Mouse (Mus musculus) limb, embryonic 13.5 days (tissue): ENCODE results near the gene 3100002H09Rik. TPM values are rescaled to one million over a fixed set of nuclear protein-coding genes. Genes with fewer than 3 reads are reported as not detected.

ENCODE experiments used
- ATAC-seq: fragments of 200-750 bp; cut with Nextera tagmentation; 2 replicates; pipeline ENCODE4 v1.8.0; 2017; ENCODE audit warnings: low read depth, moderate number of reproducible peaks, moderate TSS enrichment; ENCODE audit not compliant: low FRiP score
- H3K27ac ChIP-seq: fragments of 300-500 bp; sonication (generic); 2 replicates; pipeline ENCODE4 v1.5.1; 2015; ENCODE audit warnings: inconsistent platforms, mild to moderate bottlenecking, moderate library complexity
- H3K27me3 ChIP-seq: fragments of 300-500 bp; sonication (generic); 2 replicates; pipeline ENCODE4 v1.6.1; 2015; ENCODE audit warnings: mild to moderate bottlenecking, inconsistent platforms
- H3K36me3 ChIP-seq: fragments of 300-500 bp; sonication (generic); 2 replicates; pipeline ENCODE4 v1.6.1; 2015; ENCODE audit warnings: inconsistent platforms, mild to moderate bottlenecking, moderate library complexity
- H3K4me1 ChIP-seq: fragments of 300-500 bp; sonication (generic); 2 replicates; pipeline ENCODE4 v1.6.1; 2015; ENCODE audit warnings: inconsistent platforms
- H3K4me2 ChIP-seq: fragments of 300-500 bp; sonication (generic); replicated peaks from 2 replicates; pipeline ENCODE4 v1.6.1; 2015; ENCODE audit warnings: inconsistent platforms, mild to moderate bottlenecking, moderate library complexity
- H3K4me3 ChIP-seq: fragments of 300-500 bp; sonication (generic); 2 replicates; pipeline ENCODE4 v1.5.1; 2015; ENCODE audit warnings: moderate library complexity, mild to moderate bottlenecking, inconsistent platforms
- H3K9ac ChIP-seq: fragments of 300-500 bp; sonication (generic); 2 replicates; pipeline ENCODE4 v1.6.1; 2015; ENCODE audit warnings: mild to moderate bottlenecking, inconsistent platforms
- H3K9me3 ChIP-seq: fragments of 300-500 bp; sonication (generic); 2 replicates; pipeline ENCODE4 v1.6.1; 2016; ENCODE audit warnings: inconsistent platforms
- WGBS: fragments of 180-500 bp; shearing (Covaris S2); methylation state at CpG from one replicate; pipeline ENCODE4 v1.1.7; 2015; 5-methylcytosine and 5-hydroxymethylcytosine counted together
- polyA plus RNA-seq: library from polyadenylated mRNA; unstranded; fragments of >200 nt; fragmentation: Nextera tagmentation; extraction: Ambion mirVana; gene quantifications from 2 replicates; pipeline ENCODE4 v1.2.1, GENCODE M21; 2015

The 3100002H09Rik gene
- polyA plus RNA-seq, 1 experiment from 2014 or later: 0.23 TPM

DNA sequence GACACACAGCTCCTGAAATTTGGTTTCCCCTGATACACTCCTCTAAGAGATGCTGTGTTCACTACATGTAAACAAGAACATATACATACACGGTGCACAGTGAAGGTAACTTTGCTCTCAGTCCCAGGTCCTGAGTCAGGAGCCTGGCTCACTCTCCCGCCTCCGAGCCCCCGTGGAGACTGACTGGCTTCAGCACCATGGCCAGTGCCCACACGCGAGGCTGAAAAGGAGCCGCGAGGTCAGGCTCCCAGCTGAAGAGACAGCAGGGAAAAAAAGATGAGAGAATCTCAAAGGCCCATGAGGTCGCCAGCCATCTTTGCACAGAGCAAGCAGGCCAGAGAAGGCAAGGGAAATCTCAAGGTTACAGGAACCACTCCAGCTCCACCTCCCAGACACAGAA, 22.7 kb upstream of the 3100002H09Rik start:
- H3K4me1 ChIP-seq: no peaks in the 10 kb centered on the region
- no peaks in the 10 kb centered on the region for H3K36me3 ChIP-seq
- WGBS: 6% methylated on average over 9 of the region's 9 CpGs
- H3K27me3 ChIP-seq: peaks cover 26% of the 10 kb centered on the region; the same call in 1 of the 2 replicates
- no peaks in the 10 kb centered on the region for H3K9me3 ChIP-seq
- H3K4me3 ChIP-seq: no peak overlapping the region
- no peak overlapping the region for H3K27ac ChIP-seq
- no peak overlapping the region for H3K4me2 ChIP-seq
- no peak for ATAC-seq
- no peak overlapping the region for H3K9ac ChIP-seq

DNA sequence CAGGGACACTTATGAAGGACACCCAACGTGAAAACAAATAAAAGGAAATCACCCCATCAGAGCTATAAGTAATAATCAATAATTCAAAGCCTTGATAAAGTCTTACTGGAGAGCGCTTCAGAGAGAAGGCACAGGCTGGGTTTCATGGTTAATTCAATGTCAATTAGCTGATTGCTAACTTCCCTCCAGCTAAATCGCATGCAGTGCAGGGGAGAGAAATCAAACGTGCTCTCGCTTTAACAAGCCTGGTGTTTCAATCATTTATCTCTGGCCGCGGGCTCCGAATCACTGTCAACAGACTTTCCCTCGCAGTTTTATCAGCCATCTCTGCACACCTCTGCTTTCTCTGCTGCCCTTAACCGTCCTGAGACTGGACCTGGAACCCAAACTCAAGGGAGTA, 22.3 kb upstream of the 3100002H09Rik start:
- H3K9me3 ChIP-seq: no peaks in the 10 kb centered on the region
- WGBS: 78% methylated on average over 10 of the region's 10 CpGs
- H3K27me3 ChIP-seq: peaks cover 22% of the 10 kb centered on the region; the same call in 1 of the 2 replicates

DNA sequence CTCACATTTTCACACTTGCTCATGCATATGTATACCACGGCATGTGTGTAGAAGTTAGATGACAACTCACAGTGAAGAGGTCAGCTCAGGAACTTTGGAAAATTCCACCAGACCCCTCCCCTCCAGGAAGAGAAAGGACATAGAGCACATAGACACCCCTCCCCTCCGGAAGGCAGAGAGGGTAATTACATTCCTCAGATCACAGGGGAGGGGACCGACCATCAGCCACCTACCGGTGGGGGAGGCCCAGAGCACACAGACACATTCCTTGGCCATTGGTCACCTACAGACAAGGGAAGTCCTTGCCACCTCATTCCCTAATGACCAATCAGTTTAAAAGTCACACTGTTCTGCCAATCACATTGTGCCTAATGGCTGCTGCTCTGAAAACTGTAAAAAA, 20.9 kb upstream of the 3100002H09Rik start:
- Histone ChIP-seq H3K4me3 (no peak overlapping the region), H3K27me3 (peaks cover 9% of the 10 kb centered on the region; the same call in 1 of the 2 replicates), H3K27ac (no peak overlapping the region), H3K36me3 (no peaks in the 10 kb centered on the region), H3K9ac (no peak overlapping the region), H3K4me2 (no peak overlapping the region), H3K9me3 (no peaks in the 10 kb centered on the region), H3K4me1 (no peaks in the 10 kb centered on the region)
- ATAC-seq: no peak
- 33% methylated on average over 4 of the region's 4 CpGs for WGBS

More for the DNA sequence above, 22.3 kb upstream of the 3100002H09Rik start:
- Histone ChIP-seq H3K4me3 (no peak overlapping the region), H3K36me3 (no peaks in the 10 kb centered on the region), H3K9ac (no peak overlapping the region), H3K4me1 (no peaks in the 10 kb centered on the region), H3K27ac (no peak overlapping the region), H3K4me2 (no peak overlapping the region)
- ATAC-seq: no peak

DNA sequence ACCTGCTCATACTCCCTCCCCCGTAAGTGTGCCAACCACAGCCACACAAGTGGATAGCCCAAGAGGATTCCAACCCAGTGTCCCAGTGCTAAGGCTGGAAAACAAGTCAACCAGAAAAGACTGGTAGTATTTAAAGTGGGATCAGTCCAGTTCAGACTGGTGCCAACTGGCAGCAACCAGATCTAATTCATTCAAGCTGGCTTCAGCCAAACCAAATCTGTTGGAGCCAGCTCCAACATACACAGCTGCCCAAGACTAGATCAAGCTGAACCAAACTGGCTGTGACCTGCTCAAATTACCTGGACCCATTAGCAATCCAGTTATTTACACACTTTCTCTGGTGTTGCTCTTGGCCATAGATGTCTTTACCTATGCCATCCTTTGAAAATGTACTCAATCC, 16.2 kb upstream of the 3100002H09Rik start:
- H3K9me3 ChIP-seq: no peaks in the 10 kb centered on the region
- H3K36me3 ChIP-seq: no peaks in the 10 kb centered on the region
- H3K4me1 ChIP-seq: peaks cover 5% of the 10 kb centered on the region; the same call in 1 of the 2 replicates
- no peak overlapping the region for H3K4me2 ChIP-seq
- H3K27me3 ChIP-seq: no peaks in the 10 kb centered on the region
- no peak overlapping the region for H3K27ac ChIP-seq
- WGBS: 47% methylated on average over 1 of the region's 1 CpGs
- H3K4me3 ChIP-seq: no peak overlapping the region
- no peak for ATAC-seq
- no peak overlapping the region for H3K9ac ChIP-seq

DNA sequence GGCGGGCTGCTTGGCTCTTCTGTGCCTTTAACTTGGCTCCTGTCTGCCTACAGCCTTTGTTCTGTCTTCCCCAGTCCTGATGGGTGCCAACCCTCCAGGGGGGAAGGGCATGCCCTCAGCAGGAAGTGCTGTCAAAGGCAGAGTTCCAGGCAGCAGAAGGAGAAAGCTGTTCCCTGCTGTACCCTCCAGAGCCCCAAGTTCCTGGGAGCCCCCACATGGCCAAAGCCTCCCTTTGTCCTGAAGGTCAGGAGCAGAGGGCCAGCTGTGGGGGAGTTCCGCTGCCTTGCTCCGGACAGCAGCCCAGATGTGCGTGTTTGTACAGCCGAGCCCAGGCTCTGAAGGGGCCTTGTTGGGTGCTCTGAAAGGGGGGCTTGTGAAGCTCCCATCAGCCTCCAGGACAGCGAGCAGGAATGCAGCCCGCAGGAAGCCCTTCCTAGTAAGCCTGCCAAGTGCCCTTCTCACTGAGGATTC, 13.5 kb upstream of the 3100002H09Rik start:
- 37% methylated on average over 7 of the region's 7 CpGs for WGBS
- H3K9me3 ChIP-seq: no peaks in the 10 kb centered on the region
- H3K27me3 ChIP-seq: peaks cover 5% of the 10 kb centered on the region; the same call in 1 of the 2 replicates
- H3K36me3 ChIP-seq: no peaks in the 10 kb centered on the region
- H3K4me2 ChIP-seq: 0 out of 2 replicates have a peak overlapping the region, but pooled peaks have one; percentile 3
- no peak overlapping the region for H3K4me3 ChIP-seq
- no peak overlapping the region for H3K9ac ChIP-seq
- peaks cover 5% of the 10 kb centered on the region; the same call in 1 of the 2 replicates for H3K4me1 ChIP-seq
- no peak overlapping the region for H3K27ac ChIP-seq
- ATAC-seq: peak; percentile 8; the same call in 1 of the 2 replicates

DNA sequence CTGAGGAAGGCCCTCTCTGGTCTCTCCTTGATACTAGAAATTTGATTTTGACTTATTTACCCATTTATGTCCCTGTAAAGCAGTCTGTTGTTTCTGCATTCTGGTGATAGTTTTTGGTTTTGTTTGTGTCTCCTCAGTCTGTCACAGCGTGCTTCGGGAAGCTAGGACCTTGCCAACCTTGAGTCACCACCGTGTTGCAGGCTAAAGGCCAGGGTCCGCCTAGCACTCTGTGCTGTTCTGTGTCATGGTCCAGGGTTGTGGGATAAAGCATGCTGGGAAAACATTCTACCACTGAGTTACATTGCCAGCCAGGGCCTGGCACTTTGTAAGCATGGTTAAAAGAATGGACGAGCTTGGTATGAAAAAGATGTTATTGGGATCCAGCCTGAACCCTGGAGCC, 12.0 kb upstream of the 3100002H09Rik start:
- H3K27ac ChIP-seq: no peak overlapping the region
- ATAC-seq: no peak
- no peak overlapping the region for H3K9ac ChIP-seq
- no peak overlapping the region for H3K4me3 ChIP-seq
- WGBS: 83% methylated on average over 5 of the region's 5 CpGs
- no peaks in the 10 kb centered on the region for H3K36me3 ChIP-seq
- peaks cover 5% of the 10 kb centered on the region for H3K4me1 ChIP-seq
- H3K4me2 ChIP-seq: no peak overlapping the region
- H3K27me3 ChIP-seq: peaks cover 12% of the 10 kb centered on the region
- no peaks in the 10 kb centered on the region for H3K9me3 ChIP-seq

DNA sequence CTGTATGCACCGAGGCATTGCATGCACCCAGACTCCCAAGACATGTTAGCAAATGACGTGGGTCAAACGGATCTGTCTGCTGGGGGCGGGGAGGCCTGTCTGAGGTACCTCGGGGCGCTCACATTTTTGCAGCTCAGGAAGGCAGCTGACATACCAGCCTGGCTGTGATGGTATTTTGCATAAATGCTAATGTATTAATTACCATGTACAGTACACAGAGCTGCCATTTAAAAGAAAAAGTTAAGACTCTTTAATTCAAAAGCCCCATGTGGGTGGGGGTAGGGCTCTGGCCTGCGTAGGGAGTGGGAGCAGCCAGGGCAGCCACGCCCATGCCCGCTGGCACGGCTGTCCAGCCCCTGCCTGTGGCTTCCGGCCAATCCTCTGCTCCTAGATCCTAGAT, 10.8 kb upstream of the 3100002H09Rik start:
- Histone ChIP-seq H3K27ac (no peak overlapping the region), H3K4me2 (no peak overlapping the region), H3K27me3 (peaks cover 22% of the 10 kb centered on the region), H3K4me3 (no peak overlapping the region), H3K9ac (no peak overlapping the region), H3K9me3 (no peaks in the 10 kb centered on the region), H3K4me1 (peaks cover 7% of the 10 kb centered on the region), H3K36me3 (no peaks in the 10 kb centered on the region)
- 59% methylated on average over 11 of the region's 11 CpGs for WGBS
- no peak for ATAC-seq

DNA sequence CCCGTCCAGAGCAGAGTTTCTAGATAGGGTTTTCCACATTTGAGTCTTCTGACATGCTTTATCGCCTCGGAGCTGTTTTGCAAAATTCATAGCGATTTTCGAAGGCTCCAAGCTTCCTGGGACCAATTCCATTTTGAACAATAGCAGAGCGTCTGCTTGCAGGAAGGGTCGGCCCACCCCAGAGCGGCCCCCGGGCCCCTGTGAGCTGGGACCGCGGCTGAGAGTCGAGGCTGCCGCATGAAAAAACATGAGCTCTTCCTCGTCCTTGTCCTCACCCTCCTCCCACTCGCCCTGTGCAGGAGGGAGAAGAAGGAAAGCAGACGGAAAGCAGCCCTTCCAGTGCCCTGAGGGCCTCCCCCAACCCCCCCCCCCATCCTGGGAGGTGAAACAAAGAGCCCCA, 8.0 kb upstream of the 3100002H09Rik start:
- Histone ChIP-seq H3K4me3 (no peak overlapping the region), H3K9me3 (no peaks in the 10 kb centered on the region), H3K9ac (0 out of 2 replicates have a peak overlapping the region, but pooled peaks have one; percentile 51), H3K4me1 (peaks cover 16% of the 10 kb centered on the region), H3K4me2 (peak overlapping the region; percentile 7; the same call in 1 of the 2 replicates), H3K27ac (no peak overlapping the region), H3K27me3 (peaks cover 34% of the 10 kb centered on the region), H3K36me3 (no peaks in the 10 kb centered on the region)
- 17% methylated on average over 16 of the region's 16 CpGs for WGBS
- no peak for ATAC-seq

DNA sequence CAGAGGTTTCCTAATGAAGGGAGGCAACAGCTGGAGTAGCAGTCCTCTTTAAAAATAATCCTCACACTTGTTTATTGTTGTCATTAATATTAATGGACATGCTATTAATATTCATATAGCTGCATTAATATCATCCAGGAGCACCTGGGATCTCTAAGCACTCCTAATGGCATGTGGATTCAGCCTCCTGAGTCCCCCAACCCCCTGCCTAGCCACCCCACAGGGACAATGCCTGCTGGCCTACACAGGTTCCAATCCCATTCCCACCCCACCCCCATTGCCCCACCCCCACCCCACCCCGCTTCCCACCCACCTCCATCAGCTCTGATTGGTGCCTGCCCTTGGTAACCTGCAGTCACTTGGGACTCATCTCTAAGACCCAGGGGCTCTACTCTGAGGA, 6.0 kb upstream of the 3100002H09Rik start:
- Histone ChIP-seq H3K36me3 (no peaks in the 10 kb centered on the region), H3K9ac (no peak overlapping the region), H3K4me3 (no peak overlapping the region), H3K4me2 (no peak overlapping the region), H3K27me3 (peaks cover 42% of the 10 kb centered on the region), H3K4me1 (peaks cover 16% of the 10 kb centered on the region), H3K27ac (no peak overlapping the region), H3K9me3 (no peaks in the 10 kb centered on the region)
- WGBS: 44% methylated on average over 1 of the region's 1 CpGs
- no peak for ATAC-seq

DNA sequence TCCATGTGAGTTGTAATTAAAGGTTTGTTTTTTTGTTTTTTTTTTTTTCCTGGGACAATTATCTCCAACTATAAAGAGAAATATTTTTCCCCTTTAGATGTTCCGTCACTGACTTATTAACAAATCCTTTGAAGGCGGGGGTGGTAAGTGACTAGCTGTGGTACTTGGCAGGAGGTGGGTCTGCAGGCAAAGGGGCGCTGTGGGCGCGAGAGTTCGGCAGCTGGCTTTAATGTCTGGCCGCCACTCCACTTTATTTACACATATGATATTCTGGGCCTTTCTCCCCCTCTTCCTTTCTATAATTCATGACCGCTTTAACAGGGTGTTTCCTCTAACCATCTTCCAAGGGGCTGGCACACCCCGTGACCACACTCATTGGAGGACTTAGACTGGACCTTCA, 5.4 kb upstream of the 3100002H09Rik start:
- WGBS: 17% methylated on average over 9 of the region's 9 CpGs
- no peak for ATAC-seq

DNA sequence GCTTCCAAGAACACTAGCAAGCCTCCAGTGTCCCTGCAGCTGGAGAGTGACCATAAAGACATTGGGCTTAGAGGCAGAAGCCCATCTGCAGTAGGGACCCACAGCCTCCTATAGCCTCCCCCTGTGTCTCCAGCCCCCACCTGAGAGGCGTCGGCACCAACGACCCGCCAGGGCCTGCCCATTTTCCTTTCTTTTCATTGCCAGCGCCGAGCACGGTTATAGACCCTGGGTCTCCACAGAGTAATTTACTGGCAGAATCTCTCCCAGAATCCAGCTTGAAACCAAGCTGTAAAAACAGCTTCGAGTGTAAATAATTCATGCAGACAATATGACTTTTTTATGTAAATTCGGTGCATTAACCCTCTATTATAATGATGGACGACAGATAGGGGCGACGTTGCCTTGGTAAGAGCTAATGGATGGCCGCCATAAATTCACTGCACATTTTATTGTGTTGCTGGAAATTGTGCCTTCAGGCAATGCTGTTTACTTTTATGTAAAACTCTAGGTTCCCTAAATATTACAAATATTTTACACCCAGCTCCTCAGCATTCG, 4.9 kb upstream of the 3100002H09Rik start:
- H3K27ac ChIP-seq: no peak overlapping the region
- ATAC-seq: no peak
- peaks cover 16% of the 10 kb centered on the region for H3K4me1 ChIP-seq
- H3K9me3 ChIP-seq: no peaks in the 10 kb centered on the region
- WGBS: 14% methylated on average over 14 of the region's 14 CpGs
- H3K36me3 ChIP-seq: no peaks in the 10 kb centered on the region
- H3K4me3 ChIP-seq: no peak overlapping the region
- peaks cover 42% of the 10 kb centered on the region for H3K27me3 ChIP-seq
- H3K9ac ChIP-seq: no peak overlapping the region
- 0 out of 2 replicates have a peak overlapping the region, but pooled peaks have one; percentile 11 for H3K4me2 ChIP-seq

More for the DNA sequence above, 5.4 kb upstream of the 3100002H09Rik start:
- H3K27ac ChIP-seq: no peak overlapping the region
- H3K9ac ChIP-seq: no peak overlapping the region
- no peak overlapping the region for H3K4me3 ChIP-seq
- H3K9me3 ChIP-seq: no peaks in the 10 kb centered on the region
- no peaks in the 10 kb centered on the region for H3K36me3 ChIP-seq
- peaks cover 16% of the 10 kb centered on the region for H3K4me1 ChIP-seq
- 0 out of 2 replicates have a peak overlapping the region, but pooled peaks have one; percentile 11 for H3K4me2 ChIP-seq
- peaks cover 42% of the 10 kb centered on the region for H3K27me3 ChIP-seq

DNA sequence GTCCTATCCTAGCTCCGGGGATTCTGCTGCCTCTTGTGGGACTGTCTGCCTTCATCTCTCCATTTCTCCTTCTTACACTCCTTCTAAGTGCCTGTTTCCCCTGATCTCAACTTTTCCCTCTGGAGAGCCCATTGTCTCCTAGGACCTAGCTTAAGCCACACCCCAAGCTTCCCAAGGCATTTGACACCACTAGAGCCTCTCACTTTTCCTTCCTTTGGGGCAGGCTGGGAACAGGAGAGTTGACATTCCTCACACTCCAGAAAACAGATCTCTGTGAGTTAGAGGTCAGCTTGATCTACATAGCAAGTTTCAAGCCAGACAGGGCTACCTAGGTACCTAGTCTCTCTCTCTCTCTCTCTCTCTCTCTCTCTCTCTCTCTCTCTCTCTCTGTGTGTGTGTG, 3.6 kb upstream of the 3100002H09Rik start:
- no peak overlapping the region for H3K9ac ChIP-seq
- no peak overlapping the region for H3K4me2 ChIP-seq
- H3K4me3 ChIP-seq: no peak overlapping the region
- H3K4me1 ChIP-seq: peaks cover 16% of the 10 kb centered on the region
- peaks cover 38% of the 10 kb centered on the region for H3K27me3 ChIP-seq
- no CpG with 5 or more reads among the region's 1 CpGs for WGBS
- ATAC-seq: no peak
- no peak overlapping the region for H3K27ac ChIP-seq
- no peaks in the 10 kb centered on the region for H3K9me3 ChIP-seq
- H3K36me3 ChIP-seq: no peaks in the 10 kb centered on the region

DNA sequence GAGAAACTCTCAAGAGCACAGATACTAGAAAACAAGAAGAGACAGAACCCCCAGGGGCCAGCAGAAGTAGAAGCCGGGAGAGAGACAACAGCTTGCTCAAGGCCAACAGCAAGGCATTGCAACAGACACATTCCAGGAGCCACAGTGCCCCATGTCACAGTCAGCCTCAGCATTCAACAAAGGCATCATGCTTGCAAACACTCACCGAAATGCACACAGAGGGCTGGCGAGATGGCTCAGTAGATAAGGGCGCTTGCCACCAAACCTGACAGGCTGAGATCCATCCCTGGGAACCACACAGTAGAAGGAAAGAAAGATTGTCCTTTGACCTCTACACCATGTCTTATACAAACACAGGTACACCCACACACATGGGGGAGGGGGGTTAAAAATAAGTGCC, 1.2 kb upstream of the 3100002H09Rik start:
- H3K27ac ChIP-seq: no peak overlapping the region
- ATAC-seq: no peak

More for the DNA sequence above, 1.2 kb upstream of the 3100002H09Rik start:
- Histone ChIP-seq H3K4me2 (no peak overlapping the region), H3K4me3 (no peak overlapping the region), H3K36me3 (no peaks in the 10 kb centered on the region), H3K9me3 (no peaks in the 10 kb centered on the region), H3K4me1 (peaks cover 16% of the 10 kb centered on the region), H3K9ac (no peak overlapping the region), H3K27me3 (peaks cover 27% of the 10 kb centered on the region)
- WGBS: 67% methylated on average over 4 of the region's 4 CpGs
